Mouse (Mus musculus) liver, postnatal 0 days (tissue): ENCODE data around the gene Gm20503. TPM values are rescaled to one million over a fixed set of nuclear protein-coding genes. Genes with fewer than 3 reads are reported as not detected.
A peak's percentile ranks its signal among the peaks of the same experiment; 100 is the strongest.

Source experiments
- ATAC-seq: fragments of 200-750 bp; cut with Nextera tagmentation; 2 replicates; pipeline ENCODE4 v1.8.0; 2017; ENCODE audit warnings: mild to moderate bottlenecking, moderate library complexity
- DNase-seq: peaks from one replicate; pipeline ENCODE4 v3.0.0-alpha.2; 2016
- H3K27ac ChIP-seq: fragments of 300-500 bp; sonication (generic); 2 replicates; pipeline ENCODE4 v1.5.1; 2014; ENCODE audit warnings: antibody characterized with exemption, moderate library complexity, mild to moderate bottlenecking, low read depth
- H3K27me3 ChIP-seq: fragments of 300-500 bp; sonication (generic); 2 replicates; pipeline ENCODE4 v1.6.1; 2014; ENCODE audit warnings: low read length, control low read depth, mixed read lengths; ENCODE audit not compliant: insufficient read depth
- H3K36me3 ChIP-seq: fragments of 300-500 bp; sonication (generic); replicated peaks from 2 replicates; pipeline ENCODE4 v1.6.1; 2014; ENCODE audit warnings: mild to moderate bottlenecking, control low read depth, low read length, moderate library complexity, mixed read lengths; ENCODE audit not compliant: insufficient read depth
- H3K4me1 ChIP-seq: fragments of 300-500 bp; sonication (generic); 2 replicates; pipeline ENCODE4 v1.6.1; 2014; ENCODE audit warnings: antibody characterized with exemption, mild to moderate bottlenecking, control low read depth; ENCODE audit not compliant: insufficient read depth
- H3K4me2 ChIP-seq: fragments of 300-500 bp; sonication (generic); 2 replicates; pipeline ENCODE4 v1.6.1; 2014; ENCODE audit warnings: low read depth, mild to moderate bottlenecking, low read length, moderate library complexity, mixed read lengths
- H3K4me3 ChIP-seq: fragments of 300-500 bp; sonication (generic); 2 replicates; pipeline ENCODE4 v1.5.1; 2014; ENCODE audit warnings: low read depth, low read length
- H3K9ac ChIP-seq: fragments of 300-500 bp; sonication (generic); replicated peaks from 2 replicates; pipeline ENCODE4 v1.6.1; 2014; ENCODE audit warnings: mild to moderate bottlenecking, moderate library complexity
- H3K9me3 ChIP-seq: fragments of 300-500 bp; sonication (generic); 2 replicates; pipeline ENCODE4 v1.6.1; 2016; ENCODE audit warnings: mild to moderate bottlenecking, control low read depth, low read length, mixed read lengths
- CTCF ChIP-seq: sonication (generic); IDR thresholded peaks from 2 replicates; pipeline ENCODE4 v1.5.1; 2016; ENCODE audit warnings: antibody characterized with exemption, low read depth
- EP300 ChIP-seq: IDR thresholded peaks from 2 replicates; pipeline ENCODE4 v1.6.1; 2016; ENCODE audit warnings: antibody characterized with exemption, low read depth, mild to moderate bottlenecking
- WGBS: fragments of 180-500 bp; shearing (Covaris S2); extraction: QIAGEN DNeasy Blood & Tissue Kit; methylation state at CpG from one replicate; pipeline ENCODE4 v1.1.7; 2014; ENCODE audit not compliant: insufficient replicate concordance; 5-methylcytosine and 5-hydroxymethylcytosine counted together
- polyA plus RNA-seq: library from polyadenylated mRNA; unstranded; fragments of >200 nt; fragmentation: Nextera tagmentation; extraction: Ambion mirVana; gene quantifications from 2 replicates; pipeline ENCODE4 v1.2.1, GENCODE M21; 2015

Gene Gm20503
- polyA plus RNA-seq, 1 experiment from 2014 or later, result 17.7 TPM

DNA sequence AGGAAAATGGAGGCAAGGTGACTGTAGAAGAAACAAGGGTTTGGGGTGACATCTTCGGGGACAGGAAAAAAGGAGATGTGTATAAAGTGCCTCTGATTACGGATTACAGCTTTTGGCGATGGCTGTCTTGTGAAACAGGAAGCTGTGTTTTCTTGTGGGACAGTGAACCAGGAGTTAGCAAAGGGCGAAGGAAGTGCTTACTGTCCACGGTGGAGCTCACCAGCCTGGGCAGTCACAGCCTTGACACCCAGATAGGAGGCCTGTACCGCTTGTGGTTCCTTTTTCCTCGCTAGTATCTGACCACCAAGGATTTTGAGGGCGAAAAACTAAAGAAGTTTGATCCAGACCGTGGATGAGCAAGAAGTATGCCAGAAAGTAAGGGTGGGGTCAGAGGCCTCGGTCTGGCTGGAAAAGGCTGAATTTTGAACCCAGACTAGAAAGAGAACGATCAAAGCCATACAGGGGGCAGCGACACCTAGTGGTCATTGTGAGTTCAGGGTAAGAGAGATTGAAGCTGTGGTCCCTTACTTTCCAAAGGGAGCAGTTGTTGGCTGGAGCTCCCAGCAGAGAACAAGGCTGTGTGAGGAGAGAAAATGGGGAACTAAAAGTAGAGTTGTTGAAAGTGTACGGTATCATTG, 33.6 kb downstream of the Gm20503 start:
- Histone ChIP-seq H3K4me3 (peak overlapping the region; percentile 5), H3K27me3 (no peaks in the 10 kb centered on the region), H3K36me3 (no peaks in the 10 kb centered on the region), H3K27ac (peak overlapping the region; percentile 75), H3K9me3 (no peaks in the 10 kb centered on the region), H3K9ac (no peak overlapping the region), H3K4me2 (peak overlapping the region; percentile 96), H3K4me1 (peaks cover 19% of the 10 kb centered on the region)
- DNase-seq (peak; percentile 79), ATAC-seq (peak; percentile 40; the same call in 1 of the 2 replicates)
- no peak for TF ChIP-seq EP300
- TF ChIP-seq CTCF, result peak; percentile 93
- WGBS, result 25% methylated on average over 13 of the region's 13 CpGs

GRCm38 (mm10) chr4:59037525-59037924, 34.5 kb downstream of the Gm20503 start:
- peaks cover 19% of the 10 kb centered on the region for H3K4me1 ChIP-seq
- TF ChIP-seq CTCF (no peak), EP300 (no peak)
- no peak overlapping the region for H3K4me3 ChIP-seq
- no peak overlapping the region for H3K9ac ChIP-seq
- ATAC-seq (no peak), DNase-seq (no peak)
- no peaks in the 10 kb centered on the region for H3K27me3 ChIP-seq
- H3K9me3 ChIP-seq, result no peaks in the 10 kb centered on the region
- no peak overlapping the region for H3K4me2 ChIP-seq
- H3K36me3 ChIP-seq, result no peaks in the 10 kb centered on the region
- no peak overlapping the region for H3K27ac ChIP-seq
- WGBS, result 79% methylated on average over 3 of the region's 3 CpGs

DNA sequence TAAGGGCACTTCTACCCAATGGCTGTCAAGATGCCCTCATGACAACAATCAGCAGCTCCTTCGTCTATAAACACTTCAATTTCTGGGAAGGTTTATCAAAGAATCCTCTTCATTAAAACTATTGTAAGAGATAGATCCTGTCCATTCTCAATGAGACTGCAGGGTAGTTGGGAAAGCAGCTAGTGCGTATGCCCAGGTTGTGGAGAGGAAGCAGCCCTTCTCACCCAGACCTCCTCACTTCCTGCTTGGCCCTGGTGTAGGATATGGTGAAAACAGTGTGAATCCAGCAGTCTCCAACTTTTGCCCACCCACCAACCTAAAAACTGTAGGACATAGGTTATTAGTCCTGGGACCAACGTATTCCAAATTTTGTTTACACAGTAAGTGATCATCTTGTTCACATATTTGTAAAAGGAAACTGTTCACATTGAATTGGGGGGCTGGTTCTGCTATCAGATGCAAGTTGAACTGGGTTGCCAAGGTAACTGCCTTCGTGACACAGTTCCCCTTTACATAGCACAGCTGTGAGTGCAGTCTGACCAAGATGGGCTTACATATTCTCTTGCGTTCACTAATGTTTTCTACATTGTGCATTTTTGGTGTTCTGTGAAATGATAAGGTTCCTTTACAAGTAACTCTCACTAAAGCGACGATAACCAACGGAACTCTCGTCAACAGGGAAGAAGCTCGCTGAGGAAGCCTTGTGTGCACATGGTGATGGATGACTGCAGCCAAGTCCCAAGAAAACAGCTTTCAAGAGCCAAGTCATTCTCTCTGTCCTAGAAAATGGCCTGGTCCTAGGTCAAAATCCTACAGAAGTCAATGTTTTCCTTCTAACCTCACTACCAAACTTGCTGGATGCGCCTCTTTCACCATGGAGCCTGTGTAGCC, 37.6 kb downstream of the Gm20503 start:
- no peak overlapping the region for H3K4me3 ChIP-seq
- H3K4me1 ChIP-seq, result peaks cover 15% of the 10 kb centered on the region
- ATAC-seq (no peak), DNase-seq (no peak)
- WGBS, result 63% methylated on average over 11 of the region's 11 CpGs
- no peaks in the 10 kb centered on the region for H3K27me3 ChIP-seq
- no peak overlapping the region for H3K4me2 ChIP-seq
- H3K9me3 ChIP-seq, result no peaks in the 10 kb centered on the region
- H3K36me3 ChIP-seq, result no peaks in the 10 kb centered on the region
- H3K27ac ChIP-seq, result no peak overlapping the region
- no peak overlapping the region for H3K9ac ChIP-seq
- TF ChIP-seq CTCF (no peak), EP300 (no peak)

- H3K27ac ChIP-seq, result no peak overlapping the region
- DNase-seq (no peak), ATAC-seq (no peak)
- TF ChIP-seq CTCF (no peak), EP300 (no peak)
- H3K9ac ChIP-seq, result no peak overlapping the region
- no peak overlapping the region for H3K4me3 ChIP-seq
- H3K36me3 ChIP-seq, result no peaks in the 10 kb centered on the region
- peaks cover 7% of the 10 kb centered on the region; the same call in 1 of the 2 replicates for H3K4me1 ChIP-seq
- no peaks in the 10 kb centered on the region for H3K9me3 ChIP-seq
- H3K4me2 ChIP-seq, result no peak overlapping the region
- WGBS, result 81% methylated on average over 5 of the region's 5 CpGs
- H3K27me3 ChIP-seq, result no peaks in the 10 kb centered on the region
These were observed 40.1 kb downstream of the Gm20503 start for GRCm38 (mm10) chr4:59043074-59043473.

- no peak for ATAC-seq
- 74% methylated on average over 6 of the region's 6 CpGs for WGBS
- H3K27me3 ChIP-seq, result no peaks in the 10 kb centered on the region
These were observed 40.9 kb downstream of the Gm20503 start for GRCm38 (mm10) chr4:59043891-59044290.

DNA sequence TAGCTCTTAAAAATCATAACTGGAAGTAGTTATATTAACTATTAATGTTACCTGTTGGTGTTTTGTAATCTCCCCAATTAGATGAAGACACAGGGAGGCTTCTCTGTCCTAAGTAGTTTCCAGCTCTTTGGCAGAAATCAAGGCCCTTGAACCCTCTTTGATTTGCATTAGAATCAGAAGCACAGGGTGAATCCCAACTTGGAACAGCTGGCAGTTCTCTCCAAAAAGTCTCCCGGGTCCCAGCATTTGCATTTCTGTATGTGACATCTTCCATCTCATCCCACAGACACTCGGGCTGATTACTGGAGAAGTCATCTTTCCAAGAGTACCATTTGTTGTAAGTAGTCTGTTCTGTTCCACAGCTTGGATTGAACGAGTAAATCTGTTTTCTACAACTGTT, 44.2 kb downstream of the Gm20503 start:
- no peaks in the 10 kb centered on the region for H3K27me3 ChIP-seq
- DNase-seq (no peak), ATAC-seq (no peak)
- WGBS, result 55% methylated on average over 3 of the region's 3 CpGs
- no peak overlapping the region for H3K9ac ChIP-seq
- no peak overlapping the region for H3K4me2 ChIP-seq
- no peak overlapping the region for H3K27ac ChIP-seq
- TF ChIP-seq CTCF, result no peak
- no peak for TF ChIP-seq EP300
- H3K4me3 ChIP-seq, result no peak overlapping the region
- no peaks in the 10 kb centered on the region for H3K4me1 ChIP-seq
- no peaks in the 10 kb centered on the region for H3K36me3 ChIP-seq
- H3K9me3 ChIP-seq, result no peaks in the 10 kb centered on the region

More at GRCm38 (mm10) chr4:59043891-59044290, 40.9 kb downstream of the Gm20503 start:
- DNase-seq, result no peak
- peaks cover 7% of the 10 kb centered on the region; the same call in 1 of the 2 replicates for H3K4me1 ChIP-seq
- TF ChIP-seq EP300 (no peak), CTCF (no peak)
- no peak overlapping the region for H3K27ac ChIP-seq
- no peaks in the 10 kb centered on the region for H3K9me3 ChIP-seq
- no peak overlapping the region for H3K4me2 ChIP-seq
- no peak overlapping the region for H3K9ac ChIP-seq
- H3K4me3 ChIP-seq, result no peak overlapping the region
- H3K36me3 ChIP-seq, result no peaks in the 10 kb centered on the region
